Mouse (Mus musculus) cerebellum, adult 9-11 months (tissue): ENCODE results near the gene Gm20388.

ENCODE experiments used
- DNase-seq: peaks from one replicate; pipeline ENCODE4 v3.0.0; 2022

Gm20388 gene

DNA sequence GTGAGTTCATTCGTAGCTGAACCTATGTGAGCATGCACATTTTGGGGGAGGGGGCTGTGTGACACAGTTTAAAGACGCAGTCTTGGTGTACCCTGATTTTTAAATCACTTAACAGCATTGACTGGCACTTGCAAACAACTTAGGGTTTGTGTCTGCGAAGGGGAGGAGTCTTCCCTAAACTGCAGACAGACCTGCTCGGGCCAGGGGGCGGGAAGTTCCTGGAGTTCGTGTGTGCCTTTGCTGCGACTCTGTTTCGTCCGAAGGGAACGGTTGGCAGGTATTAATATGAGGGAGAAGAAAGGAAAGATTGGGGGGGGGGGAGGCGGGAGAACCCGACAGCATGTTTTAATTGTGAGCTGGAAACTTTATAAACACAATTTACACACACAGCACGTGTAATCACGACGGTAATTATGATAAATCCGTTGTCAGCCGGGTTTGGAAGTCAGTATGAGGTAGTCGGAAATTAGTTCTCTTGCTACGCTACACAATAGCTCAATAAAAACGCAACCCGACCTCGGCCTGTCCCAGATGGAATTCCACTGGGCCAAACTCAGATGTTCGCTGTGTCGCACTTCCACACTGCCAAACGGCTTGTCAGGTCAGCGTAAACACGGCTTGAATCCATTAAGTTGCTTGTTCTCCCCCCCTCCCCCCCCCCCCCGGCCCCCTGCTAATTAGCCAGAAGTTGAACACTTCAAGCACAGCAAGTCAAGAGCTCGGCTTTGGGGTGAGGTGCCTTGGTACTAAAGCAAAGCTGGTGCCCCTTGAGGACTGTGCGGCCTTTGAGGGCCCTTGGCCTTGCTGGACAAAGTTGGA is 1264.3 kb downstream of the Gm20388 start:
- DNase-seq = no peak

- DNase-seq = no peak
Observed at GRCm38 (mm10) chr8:121175540-121176090, 1265.0 kb downstream of the Gm20388 start.

- no peak for DNase-seq
Observed at GRCm38 (mm10) chr8:121176291-121176690, 1265.7 kb downstream of the Gm20388 start.

DNA sequence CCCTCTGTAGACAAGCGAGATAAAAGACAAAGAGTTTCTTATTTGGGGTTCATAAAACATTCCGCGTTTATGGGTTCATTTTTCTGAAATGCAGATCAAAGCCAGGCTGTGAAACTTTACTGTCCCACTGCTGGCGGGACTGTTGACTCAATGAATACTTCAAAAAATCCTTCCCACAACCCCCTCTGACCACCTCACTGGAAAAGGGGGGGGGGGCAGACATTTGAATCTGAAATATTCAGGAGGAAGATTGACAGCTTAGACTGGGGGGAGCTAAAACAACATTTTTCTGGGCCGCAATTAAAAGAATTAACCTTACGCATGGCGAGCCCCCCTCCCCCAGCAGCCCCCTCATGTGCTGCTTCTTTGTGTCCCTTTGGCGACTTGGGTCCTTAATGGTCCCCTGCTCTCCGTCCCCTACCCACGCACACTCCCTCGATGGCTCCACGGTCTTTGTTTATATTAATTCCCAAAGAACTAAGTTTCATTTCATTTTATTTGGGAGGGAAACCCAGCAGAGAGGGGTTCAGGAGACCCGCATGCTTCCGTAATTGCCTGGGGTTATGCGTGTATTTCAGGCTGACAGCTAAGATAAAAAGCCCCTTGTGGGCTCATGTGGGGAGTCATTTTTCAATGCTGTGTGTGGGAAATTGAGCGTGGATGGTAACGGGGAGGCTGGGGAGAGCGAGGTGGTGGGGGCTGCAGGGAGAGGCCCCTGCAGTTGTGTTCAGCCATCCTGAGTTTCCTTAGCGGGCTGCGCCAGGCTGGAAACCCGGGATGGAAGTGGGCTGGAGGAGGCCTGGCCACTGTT is 1270.0 kb downstream of the Gm20388 start:
- no peak for DNase-seq

- no peak for DNase-seq
Observed at GRCm38 (mm10) chr8:121181285-121181884, 1270.7 kb downstream of the Gm20388 start.

DNA sequence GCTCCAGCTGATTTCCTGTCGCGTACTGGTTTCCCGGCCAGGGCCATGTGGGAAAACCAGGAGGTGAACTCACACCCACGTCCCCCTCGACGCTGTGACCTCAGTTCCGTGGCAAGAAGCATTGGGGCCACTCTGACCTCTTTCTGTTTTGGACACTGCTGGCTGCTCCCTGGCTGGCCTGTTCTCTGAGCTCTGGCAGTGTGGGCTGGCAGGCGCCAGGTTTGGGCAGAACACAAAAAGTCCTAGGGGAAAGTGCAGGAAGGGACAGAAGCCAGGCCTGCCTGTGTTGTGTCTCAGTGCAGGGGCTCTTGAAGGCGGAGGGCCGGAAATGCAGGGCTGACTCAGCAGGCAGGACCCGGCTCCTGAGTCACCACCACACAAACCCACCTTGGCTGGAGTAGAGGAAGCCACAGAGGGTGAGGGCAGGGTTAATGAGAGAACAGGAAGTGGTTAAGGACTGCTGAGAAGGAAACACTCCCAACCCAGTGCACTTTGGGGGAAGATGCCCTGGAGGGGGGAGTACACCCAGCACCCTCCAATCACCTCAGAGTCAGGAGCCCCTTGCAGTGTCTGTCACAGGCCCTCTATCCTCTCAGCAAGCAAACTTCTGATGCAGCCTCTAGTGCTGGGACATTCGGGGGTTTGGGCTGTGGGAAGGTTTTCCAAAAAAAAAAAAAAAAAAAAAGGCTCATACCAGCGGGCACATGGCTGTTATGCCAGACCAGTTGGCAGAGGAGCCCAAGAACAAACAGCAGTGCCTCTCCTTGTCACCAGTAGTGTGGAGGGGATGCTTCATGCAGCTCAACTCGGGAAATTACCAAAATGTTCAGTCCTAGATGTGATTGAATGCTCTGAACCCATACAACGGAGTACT is 1277.1 kb downstream of the Gm20388 start:
- DNase-seq = no peak

DNA sequence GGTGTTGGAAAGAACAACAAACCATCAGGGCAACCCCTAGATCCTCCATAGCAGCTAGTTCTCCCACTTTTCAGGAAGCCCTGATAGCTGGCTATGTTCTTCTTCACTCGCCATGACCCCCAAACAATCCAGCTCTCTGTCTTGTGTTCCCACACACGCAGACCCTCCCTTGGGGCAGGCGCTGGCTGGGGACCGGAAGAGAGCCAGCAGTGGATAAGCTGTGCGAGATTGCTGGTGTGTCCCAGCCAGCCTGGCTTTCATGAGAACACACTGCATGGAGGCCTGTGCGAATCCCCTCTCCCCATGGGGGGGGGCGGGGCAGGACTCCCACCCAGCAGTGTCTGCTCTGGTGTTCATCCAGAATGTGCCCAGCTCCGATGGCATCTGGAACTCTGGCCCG is 1278.4 kb downstream of the Gm20388 start:
- DNase-seq = no peak

DNA sequence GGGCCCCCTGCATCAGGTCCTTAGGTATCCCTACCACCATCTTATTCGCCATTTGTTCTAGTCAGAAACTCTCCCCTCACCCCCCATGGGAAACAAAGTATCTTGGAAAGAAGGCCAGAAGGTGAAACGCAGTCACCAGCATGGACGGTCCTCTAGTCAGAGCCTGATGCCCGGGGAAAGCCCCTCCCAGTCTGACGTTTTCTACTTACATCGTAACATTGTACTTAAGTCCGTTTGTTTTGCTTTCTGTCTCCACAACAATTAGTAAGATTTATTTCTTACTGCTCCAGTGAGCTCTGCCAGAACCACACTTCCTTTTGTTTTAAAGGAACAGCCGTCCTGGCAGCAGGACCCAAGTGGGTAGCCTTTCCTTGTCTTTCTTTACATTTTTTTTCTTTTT is 1281.8 kb downstream of the Gm20388 start:
- no peak for DNase-seq

- DNase-seq = no peak
Observed at GRCm38 (mm10) chr8:121195970-121196369, 1285.3 kb downstream of the Gm20388 start.

DNA sequence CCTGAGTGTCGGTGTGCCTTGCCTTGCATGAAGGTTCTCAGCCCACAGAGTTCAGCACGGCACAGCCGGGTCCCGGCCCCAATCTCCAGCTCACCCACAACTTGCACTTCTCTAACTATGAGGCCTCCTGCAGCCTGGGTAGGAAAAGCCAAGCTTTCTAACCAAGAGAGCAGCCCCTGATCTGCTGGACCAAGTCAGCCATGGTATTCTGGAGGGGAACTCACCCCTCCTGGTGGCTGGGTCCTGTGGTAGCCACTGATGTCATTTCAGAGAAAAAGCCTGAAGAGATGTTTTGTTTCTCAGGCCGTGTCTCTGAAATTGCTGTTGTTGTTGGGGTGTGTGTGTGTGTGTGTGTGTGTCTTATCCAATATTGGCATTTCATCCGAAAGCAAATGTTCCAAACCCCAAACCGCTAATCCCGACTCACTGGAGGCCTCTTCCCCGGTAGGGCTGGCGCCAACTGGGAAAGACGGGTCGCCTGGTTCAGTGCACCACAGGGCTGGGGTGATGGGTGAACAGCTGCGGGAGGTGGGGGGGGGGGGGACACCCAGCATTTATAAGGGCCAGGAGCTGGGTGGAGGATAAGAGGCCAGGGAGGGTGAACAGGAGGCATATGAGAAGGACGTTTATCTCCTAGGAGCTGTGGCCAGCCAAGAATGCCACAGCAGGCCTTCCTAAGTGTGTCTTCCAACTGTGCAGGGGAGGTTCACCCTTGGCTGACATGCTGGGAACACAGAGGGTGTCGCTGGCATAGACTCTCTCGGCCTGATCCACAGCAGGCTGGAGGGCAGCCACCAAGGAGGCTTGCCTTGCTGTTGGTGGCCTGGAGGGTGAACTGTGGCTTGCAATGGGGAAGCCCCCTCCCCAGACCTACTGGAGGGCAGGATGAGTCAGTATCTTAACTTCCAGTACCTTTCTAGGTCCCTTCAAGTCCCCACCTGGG is 1286.4 kb downstream of the Gm20388 start:
- DNase-seq = no peak

DNA sequence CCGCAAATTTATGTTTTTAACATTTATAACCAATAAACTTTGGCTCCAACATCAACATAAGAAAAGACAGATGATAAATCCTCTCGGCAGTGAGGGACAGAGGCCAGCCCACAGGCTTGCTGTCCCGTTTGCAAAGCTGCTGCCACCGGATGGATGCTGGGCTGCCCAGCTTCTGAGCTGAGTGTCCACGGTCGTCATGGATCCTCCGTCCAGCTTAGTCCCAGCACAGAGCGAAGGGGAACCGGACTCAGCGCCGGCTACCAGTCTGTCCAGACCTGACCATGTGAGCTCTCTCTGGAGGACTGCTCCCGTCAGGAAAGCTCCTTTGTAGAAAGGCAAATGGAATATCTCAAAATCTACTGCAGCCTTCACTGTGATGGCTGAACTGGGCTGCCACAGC is 1289.4 kb downstream of the Gm20388 start:
- no peak for DNase-seq

GRCm38 (mm10) chr8:121200979-121201378 is 1290.3 kb downstream of the Gm20388 start:
- no peak for DNase-seq

GRCm38 (mm10) chr8:121201651-121202050 is 1291.0 kb downstream of the Gm20388 start:
- DNase-seq = no peak

- DNase-seq = peak; percentile 18
Observed at GRCm38 (mm10) chr8:121203612-121204376, 1293.2 kb downstream of the Gm20388 start.

- no peak for DNase-seq
Observed at GRCm38 (mm10) chr8:121207171-121207570, 1296.5 kb downstream of the Gm20388 start.

DNA sequence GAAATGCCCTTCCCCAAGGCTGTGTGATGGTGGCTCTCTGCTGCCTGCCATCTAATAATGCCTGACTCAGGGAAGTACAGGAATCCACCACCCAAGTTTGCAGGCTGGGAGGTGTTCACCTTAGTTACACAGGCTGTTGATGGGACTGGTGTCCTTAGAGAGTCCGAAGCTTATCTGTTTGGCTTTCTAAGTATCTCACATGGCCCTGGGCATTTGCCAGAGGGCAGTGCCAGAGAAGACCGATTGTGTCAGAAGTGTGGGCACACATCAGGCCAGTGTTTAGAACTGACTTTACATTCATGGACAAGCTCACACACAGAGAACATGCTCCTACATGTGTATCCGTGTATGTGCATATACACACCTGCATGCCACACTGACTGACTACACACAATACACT is 1300.0 kb downstream of the Gm20388 start:
- no peak for DNase-seq

DNA sequence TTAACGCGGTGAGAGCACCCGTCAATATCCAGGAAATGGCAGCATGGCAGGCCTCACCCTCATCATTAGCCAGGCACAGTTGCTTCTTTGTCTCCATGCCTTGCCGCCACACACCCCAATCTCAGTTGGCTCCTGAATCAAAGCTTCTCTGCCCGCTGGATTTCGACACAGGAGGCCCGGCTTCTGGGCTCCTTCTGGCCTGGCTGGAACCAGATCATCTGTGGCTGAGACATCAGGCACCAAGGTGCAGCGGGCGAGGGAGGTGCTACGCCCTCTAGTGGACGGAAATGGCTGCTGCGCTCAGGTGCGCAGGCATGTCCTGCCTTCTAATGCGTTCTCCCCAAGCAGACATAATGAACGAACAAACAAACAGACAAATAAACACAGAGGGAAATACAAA is 1302.6 kb downstream of the Gm20388 start:
- no peak for DNase-seq

- no peak for DNase-seq
Observed at GRCm38 (mm10) chr8:121213651-121214050, 1303.0 kb downstream of the Gm20388 start.

DNA sequence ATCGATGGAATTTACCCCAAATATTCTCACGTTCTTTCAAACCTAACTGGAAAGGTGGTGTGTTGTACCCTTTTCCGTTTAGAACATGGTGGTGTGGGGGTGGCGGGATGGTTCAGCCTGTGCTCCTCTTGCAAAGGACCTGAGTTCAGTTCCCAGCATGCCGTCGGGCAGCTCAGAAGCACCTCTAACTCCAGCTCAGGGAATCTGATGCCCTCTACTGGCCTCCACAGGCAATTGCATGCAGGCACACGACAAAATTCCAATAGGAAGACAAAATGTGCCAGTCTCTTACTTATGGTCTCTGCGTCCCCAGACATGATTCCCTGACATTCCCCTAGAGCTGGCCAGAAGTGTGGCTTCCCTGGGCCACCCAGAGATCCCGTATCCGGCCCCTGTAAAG is 1304.3 kb downstream of the Gm20388 start:
- DNase-seq = no peak

GRCm38 (mm10) chr8:121216441-121216949 is 1305.9 kb downstream of the Gm20388 start:
- no peak for DNase-seq
